Mouse (Mus musculus) MEL (cell line): ENCODE data around the gene Fcrlb. TPM values are rescaled to one million over a fixed set of nuclear protein-coding genes. Genes with fewer than 3 reads are reported as not detected.
"Not testable (repeated sequence)": the region's sequence is repeated elsewhere in the genome, so short reads cannot be mapped to it uniquely, and the experiment has no call there.

ENCODE experiments used
- DNase-seq: peaks from one replicate; pipeline ENCODE4 v3.0.0; 2011; ENCODE audit warnings: low read depth, low spot score
- H3K27ac ChIP-seq: 2 replicates; pipeline ENCODE4 v1.5.1; 2012; ENCODE audit warnings: low read depth, mild to moderate bottlenecking, control low read depth, low read length, moderate library complexity; ENCODE audit not compliant: control insufficient read depth
- H3K27me3 ChIP-seq, 2 experiments: fragments of 150-350 bp in 1 of 2; sonication (generic) in 1 of 2; 2 replicates each; pipeline ENCODE4 v1.6.1; 2012; ENCODE audit warnings: low read length in 2 of 2, mild to moderate bottlenecking in 2 of 2, improper control_type of control experiment in 1 of 2, moderate library complexity in 1 of 2; ENCODE audit not compliant: insufficient read depth in 2 of 2, control insufficient read depth in 1 of 2
- H3K36me3 ChIP-seq, 2 experiments: 2 replicates each; pipeline ENCODE4 v1.6.1; 2012 to 2014; ENCODE audit warnings: low read length in 2 of 2, improper control_type of control experiment in 1 of 2, inconsistent platforms in 1 of 2, mild to moderate bottlenecking in 1 of 2; ENCODE audit not compliant: insufficient read depth in 2 of 2, control insufficient read depth in 1 of 2
- H3K4me1 ChIP-seq, 2 experiments: fragments of 150-350 bp in 1 of 2; sonication (generic) in 1 of 2; 2 replicates each; pipeline ENCODE4 v1.6.1; 2012; ENCODE audit warnings: low read length in 2 of 2, improper control_type of control experiment in 1 of 2, mild to moderate bottlenecking in 1 of 2; ENCODE audit not compliant: insufficient read depth in 2 of 2, control insufficient read depth in 1 of 2
- H3K4me3 ChIP-seq, 2 experiments: fragments of 150-350 bp in 1 of 2; sonication (generic) in 1 of 2; 2 replicates each; pipeline ENCODE4 v1.5.1; 2012; ENCODE audit warnings: low read depth in 2 of 2, low read length in 2 of 2, mild to moderate bottlenecking in 2 of 2, moderate library complexity in 2 of 2, control low read depth in 1 of 2, improper control_type of control experiment in 1 of 2; ENCODE audit not compliant: control insufficient read depth in 1 of 2, insufficient read depth in 1 of 2
- H3K79me2 ChIP-seq: 2 replicates; pipeline ENCODE4 v1.6.1; 2012; ENCODE audit warnings: mild to moderate bottlenecking, low read length, moderate library complexity; ENCODE audit not compliant: control insufficient read depth, poor library complexity, insufficient read depth
- H3K9ac ChIP-seq: 2 replicates; pipeline ENCODE4 v1.6.1; 2012; ENCODE audit warnings: low read depth, mild to moderate bottlenecking, control low read depth, low read length, moderate library complexity; ENCODE audit not compliant: control insufficient read depth, poor library complexity, severe bottlenecking
- H3K9me3 ChIP-seq: fragments of 150-350 bp; sonication (generic); replicated peaks from 2 replicates; pipeline ENCODE4 v1.6.1; 2012; ENCODE audit warnings: mild to moderate bottlenecking, low read length, improper control_type of control experiment, moderate library complexity; ENCODE audit not compliant: insufficient read depth
- CTCF ChIP-seq, 3 experiments: IDR thresholded peaks in 2 of 3; conservative IDR thresholded peaks in 1 of 3; 2 replicates each; pipeline ENCODE4 v1.5.1; 2011 to 2012; ENCODE audit warnings: low read length in 3 of 3, low read depth in 2 of 3, mild to moderate bottlenecking in 2 of 3, improper control_type of control experiment in 1 of 3, inconsistent platforms in 1 of 3, mixed read lengths in 1 of 3, moderate library complexity in 1 of 3; ENCODE audit not compliant: control insufficient read depth in 1 of 3, insufficient read depth in 1 of 3, poor library complexity in 1 of 3, severe bottlenecking in 1 of 3
- E2F4 ChIP-seq: IDR thresholded peaks from 2 replicates; pipeline ENCODE4 v1.6.1; 2011; ENCODE audit warnings: low read depth, low read length, improper control_type of control experiment, borderline replicate concordance
- ELF1 ChIP-seq: IDR thresholded peaks from 2 replicates; pipeline ENCODE4 v1.6.1; 2014; ENCODE audit warnings: low read depth, mild to moderate bottlenecking, inconsistent platforms, low read length, improper control_type of control experiment, moderate library complexity
- GABPA ChIP-seq: IDR thresholded peaks from 2 replicates; pipeline ENCODE4 v1.6.1; 2012; ENCODE audit warnings: low read depth, mild to moderate bottlenecking, inconsistent platforms, low read length, improper control_type of control experiment, moderate library complexity
- GATA1 ChIP-seq: IDR thresholded peaks from 2 replicates; pipeline ENCODE4 v1.6.1; 2011; ENCODE audit warnings: low read depth, low read length, improper control_type of control experiment
- MAX ChIP-seq: IDR thresholded peaks from 2 replicates; pipeline ENCODE4 v1.6.1; 2011; ENCODE audit warnings: low read length, improper control_type of control experiment
- MAZ ChIP-seq: IDR thresholded peaks from 2 replicates; pipeline ENCODE4 v1.6.1; 2012; ENCODE audit warnings: low read depth, mild to moderate bottlenecking, inconsistent platforms, low read length, improper control_type of control experiment
- MEF2A ChIP-seq: IDR thresholded peaks from 2 replicates; pipeline ENCODE4 v1.6.1; 2014; ENCODE audit warnings: low read depth, mild to moderate bottlenecking, inconsistent platforms, low read length, improper control_type of control experiment; ENCODE audit not compliant: poor library complexity, insufficient replicate concordance, severe bottlenecking; ENCODE audit errors: extremely low read depth
- MXI1 ChIP-seq: IDR thresholded peaks from 2 replicates; pipeline ENCODE4 v1.6.1; 2011; ENCODE audit warnings: mild to moderate bottlenecking, low read depth, low read length, improper control_type of control experiment
- POLR2A ChIP-seq, 2 experiments: IDR thresholded peaks; 2 replicates each; pipeline ENCODE4 v1.6.1; 2011 to 2012; ENCODE audit warnings: low read length in 2 of 2, mild to moderate bottlenecking in 2 of 2, control low read depth in 1 of 2, improper control_type of control experiment in 1 of 2, low read depth in 1 of 2, moderate library complexity in 1 of 2; ENCODE audit not compliant: control insufficient read depth in 1 of 2, insufficient read depth in 1 of 2, poor library complexity in 1 of 2
- RCOR1 ChIP-seq: IDR thresholded peaks from 2 replicates; pipeline ENCODE4 v1.6.1; 2012; ENCODE audit warnings: low read depth, mild to moderate bottlenecking, inconsistent platforms, low read length, improper control_type of control experiment
- SIN3A ChIP-seq: IDR thresholded peaks from 2 replicates; pipeline ENCODE4 v1.6.1; 2012; ENCODE audit warnings: low read length, improper control_type of control experiment, inconsistent platforms
- SMC3 ChIP-seq: IDR thresholded peaks from 2 replicates; pipeline ENCODE4 v1.6.1; 2011; ENCODE audit warnings: low read depth, low read length, improper control_type of control experiment
- TBP ChIP-seq: IDR thresholded peaks from 2 replicates; pipeline ENCODE4 v1.8.0; 2011; ENCODE audit warnings: low read depth, low read length, improper control_type of control experiment
- USF2 ChIP-seq, 2 experiments: IDR thresholded peaks; 2 replicates each; pipeline ENCODE4 v1.6.1; 2011 to 2012; ENCODE audit warnings: improper control_type of control experiment in 2 of 2, low read length in 2 of 2, borderline replicate concordance in 1 of 2, inconsistent platforms in 1 of 2, low read depth in 1 of 2, mild to moderate bottlenecking in 1 of 2; ENCODE audit not compliant: insufficient read depth in 1 of 2
- ZC3H11A ChIP-seq: IDR thresholded peaks from 2 replicates; pipeline ENCODE4 v1.6.1; 2012; ENCODE audit warnings: low read depth, mild to moderate bottlenecking, inconsistent platforms, low read length, improper control_type of control experiment
- polyA plus RNA-seq, 2 experiments: library from polyadenylated mRNA; stranded (reverse) in 1 of 2; unstranded in 1 of 2; fragments of >175 nt in 1 of 2; fragments of >200 nt in 1 of 2; gene quantifications; 2 replicates each; pipeline versions ENCODE4 v1.2.1 to v1.2.4; 2012; ENCODE audit warnings: low replicate concordance in 2 of 2, low read depth in 1 of 2; ENCODE audit not compliant: insufficient read length in 2 of 2, insufficient read depth in 1 of 2, missing spikeins in 1 of 2
- total RNA-seq: library from RNA; depleted of rRNA; stranded (reverse); fragments of 300-350 nt; gene quantifications from 2 replicates; pipeline ENCODE4 v1.2.3, GENCODE M21; 2012

Gene Fcrlb
- total and polyA plus RNA-seq, 3 experiments = not detected

GRCm38 (mm10) chr1:170950772-170951171, 38.0 kb upstream of the Fcrlb start (continued):
- no peak for TF ChIP-seq ZC3H11A

- H3K27me3 ChIP-seq, H3K27ac ChIP-seq, H3K4me1 ChIP-seq, H3K9ac ChIP-seq, H3K79me2 ChIP-seq, H3K9me3 ChIP-seq, H3K4me3 ChIP-seq, H3K36me3 ChIP-seq, DNase-seq: not testable (repeated sequence)
Observed at GRCm38 (mm10) chr1:170944908-170945307, 32.2 kb upstream of the Fcrlb start.

- not testable (repeated sequence) for H3K4me1 ChIP-seq, H3K27ac ChIP-seq, DNase-seq, H3K9ac ChIP-seq, H3K27me3 ChIP-seq, H3K4me3 ChIP-seq, H3K36me3 ChIP-seq, H3K9me3 ChIP-seq, H3K79me2 ChIP-seq
Observed at GRCm38 (mm10) chr1:170944151-170944550, 31.4 kb upstream of the Fcrlb start.

- DNase-seq = no peak
- H3K27ac ChIP-seq = no peak overlapping the region
- H3K4me1 ChIP-seq = peaks cover 2 to 5% of the 10 kb centered on the region in 2 experiments
- H3K27me3 ChIP-seq = no peaks in the 10 kb centered on the region
- no peaks in the 10 kb centered on the region for H3K9me3 ChIP-seq
- H3K79me2 ChIP-seq = no peaks in the 10 kb centered on the region
- TF ChIP-seq GATA1 = no peak
- no peak for TF ChIP-seq MAX
- TF ChIP-seq POLR2A (IDR thresholded peaks at IDR 0.05; ENCODE audit: control insufficient read depth in 1 of 2, insufficient read depth in 1 of 2, low read depth in 1 of 2, low read length in 2 of 2, poor library complexity in 1 of 2) = no peak
- TF ChIP-seq MEF2A = no peak
- TF ChIP-seq ELF1 = no peak
- no peak for TF ChIP-seq MXI1
- TF ChIP-seq TBP = no peak
- TF ChIP-seq SMC3 = no peak
- no peak for TF ChIP-seq MAZ
- TF ChIP-seq CTCF (IDR thresholded peaks at IDR 0.05 in 2 of 3, conservative IDR thresholded peaks at IDR 0.05 in 1 of 3; ENCODE audit: control insufficient read depth in 1 of 3, insufficient read depth in 1 of 3, low read depth in 2 of 3, low read length in 3 of 3, poor library complexity in 1 of 3, severe bottlenecking in 1 of 3) = no peak
- no peak for TF ChIP-seq ZC3H11A
- no peak for TF ChIP-seq RCOR1
- no peak for TF ChIP-seq SIN3A
- no peak for TF ChIP-seq USF2 (IDR thresholded peaks at IDR 0.05; ENCODE audit: borderline replicate concordance in 1 of 2, insufficient read depth in 1 of 2, low read depth in 1 of 2, low read length in 2 of 2)
- TF ChIP-seq GABPA = no peak
- TF ChIP-seq E2F4 = no peak
- no peak overlapping the region for H3K9ac ChIP-seq
- peaks cover 0 to 5% of the 10 kb centered on the region in 2 experiments; a peak in 2 of 4 replicates for H3K36me3 ChIP-seq
- H3K4me3 ChIP-seq = no peak overlapping the region
Observed at GRCm38 (mm10) chr1:170939255-170939654, 26.5 kb upstream of the Fcrlb start.
